Mouse (Mus musculus) kidney, embryonic 14.5 days (tissue): ENCODE measurements around the gene Mlph. TPM values are rescaled to one million over a fixed set of nuclear protein-coding genes. Genes with fewer than 3 reads are reported as not detected.

Experiments used
- ATAC-seq: fragments of 200-750 bp; cut with Nextera tagmentation; 2 replicates; pipeline ENCODE4 v1.8.0; 2017; ENCODE audit warnings: moderate number of reproducible peaks, mild to moderate bottlenecking, moderate TSS enrichment, moderate library complexity; ENCODE audit not compliant: low FRiP score, low TSS enrichment
- H3K27ac ChIP-seq: fragments of 300-500 bp; sonication (generic); 2 replicates; pipeline ENCODE4 v1.5.1; 2014; ENCODE audit warnings: low read depth, mild to moderate bottlenecking, low read length, moderate library complexity, mixed read lengths
- H3K27me3 ChIP-seq: fragments of 300-500 bp; sonication (generic); 2 replicates; pipeline ENCODE4 v1.6.1; 2014; ENCODE audit warnings: mild to moderate bottlenecking, low read length; ENCODE audit not compliant: control insufficient read depth, insufficient read depth
- H3K36me3 ChIP-seq: fragments of 300-500 bp; sonication (generic); 2 replicates; pipeline ENCODE4 v1.6.1; 2014; ENCODE audit warnings: low read length, mixed read lengths; ENCODE audit not compliant: control insufficient read depth, insufficient read depth
- H3K4me1 ChIP-seq: fragments of 300-500 bp; sonication (generic); 2 replicates; pipeline ENCODE4 v1.6.1; 2014; ENCODE audit warnings: low read length, mixed read lengths; ENCODE audit not compliant: control insufficient read depth, insufficient read depth
- H3K4me2 ChIP-seq: fragments of 300-500 bp; sonication (generic); replicated peaks from 2 replicates; pipeline ENCODE4 v1.6.1; 2014; ENCODE audit warnings: low read depth, mild to moderate bottlenecking, low read length
- H3K4me3 ChIP-seq: fragments of 300-500 bp; sonication (generic); 2 replicates; pipeline ENCODE4 v1.5.1; 2014; ENCODE audit warnings: mild to moderate bottlenecking, low read length
- H3K9ac ChIP-seq: fragments of 300-500 bp; sonication (generic); 2 replicates; pipeline ENCODE4 v1.6.1; 2014; ENCODE audit warnings: low read depth, mild to moderate bottlenecking, low read length, moderate library complexity
- H3K9me3 ChIP-seq: fragments of 300-500 bp; sonication (generic); 2 replicates; pipeline ENCODE4 v1.6.1; 2016; ENCODE audit warnings: low read length; ENCODE audit not compliant: control insufficient read depth
- WGBS: fragments of 180-500 bp; shearing (Covaris S2); extraction: QIAGEN DNeasy Blood & Tissue Kit; methylation state at CpG from one replicate; pipeline ENCODE4 v1.1.7; 2014; 5-methylcytosine and 5-hydroxymethylcytosine counted together
- polyA plus RNA-seq: library from polyadenylated mRNA; unstranded; fragments of >200 nt; fragmentation: Nextera tagmentation; extraction: Ambion mirVana; gene quantifications from 2 replicates; pipeline ENCODE4 v1.2.1, GENCODE M21; 2014

Gene Mlph
- polyA plus RNA-seq, 1 experiment from 2014 or later, result 0.61 TPM

GRCm38 (mm10) chr1:90903211-90903945 lies 11.5 kb upstream of the Mlph start:
- ATAC-seq, result no peak
- Histone ChIP-seq H3K27ac (no peak overlapping the region), H3K9ac (no peak overlapping the region), H3K9me3 (no peaks in the 10 kb centered on the region), H3K36me3 (no peaks in the 10 kb centered on the region), H3K27me3 (no peaks in the 10 kb centered on the region), H3K4me1 (0 out of 2 replicates have a peak, but pooled peaks cover 8% of the 10 kb centered on the region), H3K4me3 (no peak overlapping the region), H3K4me2 (no peak overlapping the region)
- 64% methylated on average over 3 of the region's 3 CpGs for WGBS

- H3K4me3 ChIP-seq, result no peak overlapping the region
- no peak overlapping the region for H3K4me2 ChIP-seq
- H3K36me3 ChIP-seq, result no peaks in the 10 kb centered on the region
- no peaks in the 10 kb centered on the region for H3K9me3 ChIP-seq
- 66% methylated on average over 8 of the region's 8 CpGs for WGBS
- ATAC-seq, result no peak
- 0 out of 2 replicates have a peak, but pooled peaks cover 8% of the 10 kb centered on the region for H3K4me1 ChIP-seq
- H3K9ac ChIP-seq, result no peak overlapping the region
- no peaks in the 10 kb centered on the region for H3K27me3 ChIP-seq
- no peak overlapping the region for H3K27ac ChIP-seq
Measured at GRCm38 (mm10) chr1:90903971-90904458, 10.9 kb upstream of the Mlph start.

GRCm38 (mm10) chr1:90904729-90905404 lies 10.0 kb upstream of the Mlph start:
- WGBS, result 87% methylated on average over 7 of the region's 7 CpGs
- no peak overlapping the region for H3K4me3 ChIP-seq
- no peak overlapping the region for H3K27ac ChIP-seq

GRCm38 (mm10) chr1:90906357-90906756 lies 8.5 kb upstream of the Mlph start:
- Histone ChIP-seq H3K36me3 (no peaks in the 10 kb centered on the region), H3K9ac (no peak overlapping the region), H3K4me3 (no peak overlapping the region), H3K27ac (no peak overlapping the region), H3K4me2 (no peak overlapping the region), H3K27me3 (no peaks in the 10 kb centered on the region; the same call in 1 of the 2 replicates), H3K4me1 (0 out of 2 replicates have a peak, but pooled peaks cover 13% of the 10 kb centered on the region), H3K9me3 (no peaks in the 10 kb centered on the region)
- no peak for ATAC-seq
- WGBS, result 14% methylated on average over 2 of the region's 2 CpGs

More at GRCm38 (mm10) chr1:90904729-90905404, 10.0 kb upstream of the Mlph start:
- Histone ChIP-seq H3K4me1 (0 out of 2 replicates have a peak, but pooled peaks cover 8% of the 10 kb centered on the region), H3K9me3 (no peaks in the 10 kb centered on the region), H3K27me3 (no peaks in the 10 kb centered on the region), H3K9ac (no peak overlapping the region), H3K36me3 (no peaks in the 10 kb centered on the region), H3K4me2 (no peak overlapping the region)
- no peak for ATAC-seq

DNA sequence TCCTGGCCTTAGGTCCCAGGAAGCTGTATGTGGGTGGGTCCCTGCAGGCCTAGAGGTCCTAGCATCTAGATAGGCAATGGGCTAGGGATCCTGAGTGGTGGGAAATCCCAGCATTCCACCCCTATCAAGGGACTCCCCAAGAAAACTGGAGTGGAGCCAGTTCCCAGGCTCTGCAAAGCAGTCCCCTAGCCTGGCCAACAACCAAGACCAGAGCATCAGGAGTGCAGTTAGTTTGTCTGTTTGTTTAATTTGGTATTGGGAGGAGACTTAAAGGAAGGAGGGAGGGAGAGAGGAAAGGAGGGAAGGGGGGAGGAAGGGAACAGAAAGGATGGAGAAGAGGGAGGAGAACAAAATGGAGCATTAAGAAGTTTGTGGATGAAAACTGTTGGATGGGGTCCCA lies 5.7 kb upstream of the Mlph start:
- H3K9me3 ChIP-seq, result no peaks in the 10 kb centered on the region
- 0 out of 2 replicates have a peak overlapping the region, but pooled peaks have one; percentile 37 for H3K27ac ChIP-seq
- H3K36me3 ChIP-seq, result no peaks in the 10 kb centered on the region
- H3K27me3 ChIP-seq, result no peaks in the 10 kb centered on the region; the same call in 1 of the 2 replicates
- 0 out of 2 replicates have a peak, but pooled peaks cover 5% of the 10 kb centered on the region for H3K4me1 ChIP-seq
- no peak overlapping the region for H3K4me2 ChIP-seq
- no peak overlapping the region for H3K4me3 ChIP-seq
- ATAC-seq, result no peak
- H3K9ac ChIP-seq, result no peak overlapping the region

- Histone ChIP-seq H3K4me3 (no peak overlapping the region), H3K4me2 (peak overlapping the region; percentile 0; the same call in 1 of the 2 replicates)
- peak; percentile 49; the same call in 1 of the 2 replicates for ATAC-seq
Measured at GRCm38 (mm10) chr1:90909631-90910152, 5.2 kb upstream of the Mlph start.

DNA sequence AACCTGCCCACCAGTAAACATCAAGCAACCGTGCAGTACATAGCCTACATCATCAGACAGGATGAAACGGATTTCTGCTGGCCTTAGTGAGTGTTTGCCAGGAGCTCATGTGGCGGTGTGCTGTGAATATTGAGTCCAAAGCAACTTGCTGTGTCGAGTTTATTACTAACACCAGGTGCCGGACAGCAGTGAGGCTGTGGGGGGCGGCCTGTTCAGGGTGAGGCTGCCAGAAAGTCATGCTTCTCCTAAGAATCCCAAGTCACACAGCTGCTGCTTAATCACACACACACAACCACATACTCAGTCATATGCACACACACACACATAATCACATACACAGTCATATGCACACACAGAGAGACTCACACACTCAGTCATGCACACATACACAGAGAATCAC lies 1.7 kb upstream of the Mlph start:
- Histone ChIP-seq H3K4me1 (peaks cover 13% of the 10 kb centered on the region; the same call in 1 of the 2 replicates), H3K9ac (no peak overlapping the region), H3K27me3 (no peaks in the 10 kb centered on the region; the same call in 1 of the 2 replicates), H3K4me2 (no peak overlapping the region), H3K36me3 (no peaks in the 10 kb centered on the region), H3K9me3 (no peaks in the 10 kb centered on the region), H3K27ac (no peak overlapping the region), H3K4me3 (no peak overlapping the region)
- ATAC-seq, result no peak
- 73% methylated on average over 6 of the region's 6 CpGs for WGBS

More at GRCm38 (mm10) chr1:90909631-90910152, 5.2 kb upstream of the Mlph start:
- Histone ChIP-seq H3K4me1 (0 out of 2 replicates have a peak, but pooled peaks cover 6% of the 10 kb centered on the region), H3K36me3 (no peaks in the 10 kb centered on the region), H3K27me3 (no peaks in the 10 kb centered on the region; the same call in 1 of the 2 replicates), H3K27ac (0 out of 2 replicates have a peak overlapping the region, but pooled peaks have one; percentile 37), H3K9me3 (no peaks in the 10 kb centered on the region), H3K9ac (no peak overlapping the region)
- 29% methylated on average over 17 of the region's 17 CpGs for WGBS

GRCm38 (mm10) chr1:90917509-90917908 lies 2.6 kb downstream of the Mlph start:
- Histone ChIP-seq H3K9ac (no peak overlapping the region), H3K4me3 (no peak overlapping the region), H3K9me3 (peaks cover 13% of the 10 kb centered on the region), H3K27me3 (no peaks in the 10 kb centered on the region), H3K27ac (no peak overlapping the region), H3K36me3 (no peaks in the 10 kb centered on the region), H3K4me1 (peaks cover 8% of the 10 kb centered on the region; the same call in 1 of the 2 replicates), H3K4me2 (no peak overlapping the region)
- 63% methylated on average over 6 of the region's 6 CpGs for WGBS
- ATAC-seq, result no peak
